Mouse (Mus musculus): ENCODE measurements around the gene Stx8. TPM values are rescaled to one million over a fixed set of nuclear protein-coding genes. Genes with fewer than 3 reads are reported as not detected.

Gene Stx8
- total and polyA plus RNA-seq, 2 experiments from 2014 or later: 13.2 to 63.6 TPM

DNA sequence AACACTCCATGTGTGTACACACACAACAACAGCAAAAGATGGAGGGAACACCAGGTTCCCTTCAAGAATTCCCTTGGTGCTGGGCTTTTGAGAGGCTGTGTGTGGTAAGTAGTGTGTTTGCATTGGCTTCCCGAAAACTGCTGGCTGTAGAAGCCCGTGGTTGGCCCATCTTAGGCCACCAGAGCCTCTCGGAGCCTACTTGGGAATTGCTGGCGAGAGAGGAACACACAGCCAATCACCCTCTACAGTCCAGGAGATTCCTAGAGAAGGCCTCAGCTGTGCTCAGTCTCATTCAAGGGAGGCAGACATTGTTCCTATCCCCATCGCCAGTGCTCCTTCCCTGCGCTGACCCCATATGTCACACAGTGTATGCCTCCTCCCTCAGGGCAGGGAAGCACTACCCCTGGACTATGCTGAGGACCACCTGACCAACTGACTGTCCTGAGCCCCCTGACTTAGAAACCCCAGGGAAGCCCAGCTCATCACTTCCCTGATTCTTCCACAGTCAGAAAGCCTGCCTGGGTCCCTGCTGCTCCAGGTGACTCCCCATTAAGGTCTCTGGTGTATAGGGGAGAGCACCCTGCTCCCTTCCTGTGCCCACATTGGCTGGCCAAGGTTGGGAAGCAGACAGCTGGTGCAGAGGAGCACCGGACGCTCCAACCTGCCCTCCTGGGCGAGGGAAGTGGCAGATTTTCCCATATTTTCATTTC, 248.7 kb downstream of the Stx8 start:
- Histone ChIP-seq H3K27ac (ENCODE audit: low read depth, low read length) (peak overlapping the region; percentile 72), H3K27me3 (ENCODE audit: insufficient read depth, low read length) (no peaks in the 10 kb centered on the region; the same call in 1 of the 2 replicates), H3K4me2 (ENCODE audit: low read depth, low read length, poor library complexity, severe bottlenecking) (no peak overlapping the region), H3K9ac (replicated peaks; ENCODE audit: low read length, poor library complexity, severe bottlenecking) (no peak overlapping the region), H3K4me1 (ENCODE audit: insufficient read depth, low read length) (peaks cover 19% of the 10 kb centered on the region), H3K4me3 (ENCODE audit: low read depth, low read length) (no peak overlapping the region), H3K36me3 (ENCODE audit: insufficient read depth, low read length) (no peaks in the 10 kb centered on the region), H3K9me3 (ENCODE audit: low read length) (no peaks in the 10 kb centered on the region)
- DNase-seq (ENCODE audit: low spot score): no peak
- TF ChIP-seq CTCF (IDR thresholded peaks at IDR 0.05): no peak
- WGBS: 59% methylated on average over 9 of the region's 9 CpGs
- ATAC-seq (ENCODE audit: low FRiP score): peak; percentile 22; the same call in 1 of the 2 replicates

DNA sequence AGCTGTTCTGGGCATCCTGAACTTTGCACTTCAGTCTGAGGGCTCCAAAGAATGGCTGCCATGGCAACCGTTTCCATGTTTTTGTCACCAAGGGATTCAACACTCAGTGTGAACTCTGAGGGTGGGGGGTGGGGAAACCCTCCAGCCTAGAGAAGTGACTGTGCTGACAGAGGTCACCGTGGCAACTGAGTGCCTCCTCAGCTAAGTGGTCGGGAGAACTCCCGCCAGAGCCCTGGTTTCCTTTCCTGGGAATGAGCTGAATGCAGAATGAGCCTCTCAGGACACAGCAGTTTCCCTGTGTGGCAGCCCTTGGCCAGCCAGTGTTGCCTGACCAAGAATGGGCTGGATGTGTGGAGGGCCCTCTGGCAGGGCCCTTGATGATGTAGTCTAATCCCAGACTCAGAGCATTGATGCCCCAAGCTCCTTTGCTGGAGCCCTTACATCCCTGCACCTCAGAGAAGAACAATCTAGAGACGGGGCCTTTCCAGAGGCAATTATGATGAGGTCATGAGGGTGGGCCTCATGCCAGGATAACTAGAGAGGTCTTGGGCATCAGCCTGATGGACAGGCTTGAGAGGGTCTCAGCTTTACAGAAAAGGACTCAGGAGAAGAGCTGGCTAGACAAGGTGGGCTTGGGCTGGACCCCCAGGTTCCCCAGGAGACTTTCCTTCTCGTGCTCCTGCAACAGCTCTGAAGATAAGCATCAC, 249.4 kb downstream of the Stx8 start:
- H3K4me3 ChIP-seq (ENCODE audit: low read depth, low read length): no peak overlapping the region
- DNase-seq (ENCODE audit: low spot score) (peak; percentile 89), ATAC-seq (ENCODE audit: low FRiP score) (peak; percentile 79)
- H3K4me2 ChIP-seq (ENCODE audit: low read depth, low read length, poor library complexity, severe bottlenecking): no peak overlapping the region
- 18% methylated on average over 6 of the region's 6 CpGs for WGBS
- no peaks in the 10 kb centered on the region for H3K36me3 ChIP-seq (ENCODE audit: insufficient read depth, low read length)
- H3K27ac ChIP-seq (ENCODE audit: low read depth, low read length): peak overlapping the region; percentile 72
- no peak for TF ChIP-seq CTCF (IDR thresholded peaks at IDR 0.05)
- H3K9me3 ChIP-seq (ENCODE audit: low read length): no peaks in the 10 kb centered on the region
- peaks cover 19% of the 10 kb centered on the region for H3K4me1 ChIP-seq (ENCODE audit: insufficient read depth, low read length)
- no peak overlapping the region for H3K9ac ChIP-seq (replicated peaks; ENCODE audit: low read length, poor library complexity, severe bottlenecking)
- no peaks in the 10 kb centered on the region; the same call in 1 of the 2 replicates for H3K27me3 ChIP-seq (ENCODE audit: insufficient read depth, low read length)

DNA sequence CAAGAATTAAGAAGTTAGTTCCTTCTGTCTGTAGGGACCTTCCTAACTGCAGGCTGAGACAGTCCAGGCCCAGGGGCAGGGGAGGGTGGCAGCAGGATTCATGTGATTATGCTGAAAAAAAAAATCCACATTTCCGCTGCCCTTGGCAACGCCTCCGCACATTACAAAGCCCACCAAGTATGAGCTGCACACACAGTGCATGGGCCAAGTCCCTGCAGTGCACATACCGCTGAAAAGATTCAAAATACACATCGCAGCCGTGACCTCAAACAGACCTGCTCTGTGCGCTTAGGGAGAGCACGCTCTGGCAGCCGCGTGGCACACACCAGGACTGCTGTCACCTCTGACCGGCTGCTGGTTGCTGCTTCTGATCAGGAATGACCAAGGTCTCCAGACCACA, 250.0 kb downstream of the Stx8 start:
- no peak for TF ChIP-seq CTCF (IDR thresholded peaks at IDR 0.05)
- Histone ChIP-seq H3K4me1 (ENCODE audit: insufficient read depth, low read length) (peaks cover 19% of the 10 kb centered on the region), H3K9me3 (ENCODE audit: low read length) (no peaks in the 10 kb centered on the region), H3K4me2 (ENCODE audit: low read depth, low read length, poor library complexity, severe bottlenecking) (no peak overlapping the region), H3K27ac (ENCODE audit: low read depth, low read length) (peak overlapping the region; percentile 66), H3K27me3 (ENCODE audit: insufficient read depth, low read length) (no peaks in the 10 kb centered on the region; the same call in 1 of the 2 replicates), H3K36me3 (ENCODE audit: insufficient read depth, low read length) (no peaks in the 10 kb centered on the region), H3K4me3 (ENCODE audit: low read depth, low read length) (no peak overlapping the region), H3K9ac (replicated peaks; ENCODE audit: low read length, poor library complexity, severe bottlenecking) (no peak overlapping the region)
- DNase-seq (ENCODE audit: low spot score) (peak; percentile 44), ATAC-seq (ENCODE audit: low FRiP score) (no peak)
- 42% methylated on average over 11 of the region's 11 CpGs for WGBS

DNA sequence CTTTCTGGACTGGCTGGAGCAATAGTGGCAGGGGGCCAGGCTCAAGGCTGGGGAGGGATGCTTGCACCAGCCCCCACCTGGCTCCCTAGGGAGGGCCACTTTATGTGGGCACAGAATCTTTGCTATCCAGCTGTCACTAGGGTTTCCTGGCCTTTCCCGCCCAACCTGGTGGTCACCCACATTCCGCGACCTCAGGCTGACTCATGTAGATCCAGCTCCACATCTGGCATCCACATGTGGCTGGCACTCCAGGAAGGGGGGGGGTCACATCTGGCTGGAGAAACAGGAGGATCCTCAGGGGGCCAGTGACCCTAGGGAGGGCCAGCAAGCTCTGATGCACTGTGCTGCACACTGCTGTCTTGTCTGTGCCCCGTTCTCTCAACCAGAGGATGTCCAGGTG, 254.7 kb downstream of the Stx8 start:
- H3K36me3 ChIP-seq (ENCODE audit: insufficient read depth, low read length): no peaks in the 10 kb centered on the region
- no peak overlapping the region for H3K27ac ChIP-seq (ENCODE audit: low read depth, low read length)
- no peak overlapping the region for H3K4me2 ChIP-seq (ENCODE audit: low read depth, low read length, poor library complexity, severe bottlenecking)
- H3K27me3 ChIP-seq (ENCODE audit: insufficient read depth, low read length): no peaks in the 10 kb centered on the region; the same call in 1 of the 2 replicates
- H3K9me3 ChIP-seq (ENCODE audit: low read length): no peaks in the 10 kb centered on the region
- TF ChIP-seq CTCF (IDR thresholded peaks at IDR 0.05): no peak
- 0 out of 2 replicates have a peak, but pooled peaks cover 5% of the 10 kb centered on the region for H3K4me1 ChIP-seq (ENCODE audit: insufficient read depth, low read length)
- no peak overlapping the region for H3K9ac ChIP-seq (replicated peaks; ENCODE audit: low read length, poor library complexity, severe bottlenecking)
- 90% methylated on average over 4 of the region's 4 CpGs for WGBS
- H3K4me3 ChIP-seq (ENCODE audit: low read depth, low read length): no peak overlapping the region
- no peak for DNase-seq (ENCODE audit: low spot score)
- no peak for ATAC-seq (ENCODE audit: low FRiP score)

DNA sequence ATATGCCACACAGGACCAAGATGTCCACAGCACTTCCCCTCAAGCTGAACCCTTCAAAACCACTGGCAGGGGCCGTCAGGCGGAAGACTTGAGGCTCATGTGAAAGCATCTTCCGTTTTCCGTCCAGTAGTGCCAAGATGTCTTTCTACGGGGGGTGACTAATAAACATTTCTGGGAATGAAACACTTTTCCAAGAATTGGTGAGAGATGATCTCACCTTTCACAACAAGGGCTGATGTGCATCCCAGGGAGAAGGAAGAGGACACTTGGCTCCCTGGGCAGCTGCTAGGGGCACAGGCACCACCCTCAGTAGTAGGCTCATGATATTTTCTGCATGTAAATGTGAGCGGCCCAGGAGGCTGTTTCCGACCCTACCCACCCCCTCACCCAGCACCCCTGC, 256.2 kb downstream of the Stx8 start:
- Histone ChIP-seq H3K9ac (replicated peaks; ENCODE audit: low read length, poor library complexity, severe bottlenecking) (no peak overlapping the region), H3K4me1 (ENCODE audit: insufficient read depth, low read length) (no peaks in the 10 kb centered on the region), H3K9me3 (ENCODE audit: low read length) (no peaks in the 10 kb centered on the region), H3K4me2 (ENCODE audit: low read depth, low read length, poor library complexity, severe bottlenecking) (no peak overlapping the region), H3K4me3 (ENCODE audit: low read depth, low read length) (no peak overlapping the region), H3K36me3 (ENCODE audit: insufficient read depth, low read length) (no peaks in the 10 kb centered on the region), H3K27me3 (ENCODE audit: insufficient read depth, low read length) (no peaks in the 10 kb centered on the region; the same call in 1 of the 2 replicates), H3K27ac (ENCODE audit: low read depth, low read length) (no peak overlapping the region)
- TF ChIP-seq CTCF (IDR thresholded peaks at IDR 0.05): no peak
- ATAC-seq (ENCODE audit: low FRiP score) (no peak), DNase-seq (ENCODE audit: low spot score) (no peak)
- WGBS: 91% methylated on average over 7 of the region's 7 CpGs

DNA sequence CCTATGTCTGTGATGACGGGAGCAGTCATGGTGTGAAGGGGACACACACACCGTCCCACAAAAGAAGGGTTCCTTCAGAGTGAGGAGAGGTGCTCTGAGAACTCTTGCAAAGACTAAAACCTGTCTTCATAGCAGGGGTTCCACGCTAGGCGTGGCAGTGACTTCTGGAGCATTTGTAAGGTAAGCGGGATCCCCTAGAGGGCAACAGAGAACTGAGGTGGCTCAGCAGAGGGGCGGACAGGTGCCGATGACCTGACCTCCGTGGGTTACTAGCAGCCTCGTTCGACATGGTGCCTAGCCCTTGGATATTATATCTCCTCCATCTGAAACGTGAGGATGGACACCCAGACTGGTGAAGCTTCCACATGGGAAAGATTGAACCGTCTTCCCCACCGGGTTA, 257.1 kb downstream of the Stx8 start:
- H3K27ac ChIP-seq (ENCODE audit: low read depth, low read length): no peak overlapping the region
- DNase-seq (ENCODE audit: low spot score) (no peak), ATAC-seq (ENCODE audit: low FRiP score) (no peak)
- no peaks in the 10 kb centered on the region for H3K36me3 ChIP-seq (ENCODE audit: insufficient read depth, low read length)
- H3K9ac ChIP-seq (replicated peaks; ENCODE audit: low read length, poor library complexity, severe bottlenecking): no peak overlapping the region
- H3K4me1 ChIP-seq (ENCODE audit: insufficient read depth, low read length): no peaks in the 10 kb centered on the region
- no peak for TF ChIP-seq CTCF (IDR thresholded peaks at IDR 0.05)
- WGBS: 79% methylated on average over 13 of the region's 13 CpGs
- H3K4me2 ChIP-seq (ENCODE audit: low read depth, low read length, poor library complexity, severe bottlenecking): no peak overlapping the region
- no peak overlapping the region for H3K4me3 ChIP-seq (ENCODE audit: low read depth, low read length)
- no peaks in the 10 kb centered on the region for H3K9me3 ChIP-seq (ENCODE audit: low read length)
- no peaks in the 10 kb centered on the region; the same call in 1 of the 2 replicates for H3K27me3 ChIP-seq (ENCODE audit: insufficient read depth, low read length)
